Mouse (Mus musculus): ENCODE data around the gene Taf6l.

DNA sequence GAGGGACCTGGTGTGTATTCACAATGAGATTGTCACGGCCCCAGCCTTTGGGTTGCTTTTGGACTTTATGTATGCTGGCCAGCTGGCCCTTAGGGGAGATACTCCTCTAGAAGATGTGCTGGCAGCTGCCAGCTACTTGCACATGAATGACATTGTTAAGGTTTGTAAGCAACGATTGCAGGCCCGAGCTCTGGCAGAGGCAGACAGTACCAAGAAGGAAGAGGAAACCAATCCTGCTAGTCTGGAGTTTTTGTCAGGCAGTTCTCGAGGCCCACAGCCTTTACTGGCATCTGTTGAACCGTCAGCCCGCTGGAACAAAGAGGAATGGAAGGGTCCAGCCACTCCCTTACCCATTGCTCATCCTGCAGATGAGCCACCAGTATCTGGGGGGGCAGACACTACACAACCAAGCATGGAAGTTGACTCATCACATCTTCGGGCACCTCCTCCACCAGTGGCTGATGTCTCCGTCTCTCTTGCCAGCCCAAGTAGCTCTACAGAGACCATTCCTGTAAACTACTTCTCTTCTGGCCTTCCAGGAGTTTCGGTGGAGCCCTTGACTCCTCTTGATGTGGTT, 17.1 kb upstream of the Taf6l start:
- TF ChIP-seq POLR2A (IDR thresholded peaks at IDR 0.05; ENCODE audit: borderline replicate concordance, insufficient read depth, low read length), result no peak
- TF ChIP-seq CTCF (IDR thresholded peaks at IDR 0.05; ENCODE audit: borderline replicate concordance, insufficient read depth, low read depth, low read length), result no peak

All from cerebellum, adult 2 months (tissue).